Mouse (Mus musculus) embryonic stem cell, embryonic (primary cell): Measurements from ENCODE around the gene Adamts17.

Experiments
- CTCF ChIA-PET, 4 experiments: fragments of 300-600 bp in 2 of 4; fragments of 350-600 bp in 2 of 4; sonication (Branson Sonifier 250); formaldehyde crosslinking; loops; one replicate each; lab custom pipeline; 2022; ENCODE audit warnings: inconsistent platforms in 2 of 4; lab: Charles Lee
- POLR2A ChIA-PET, 4 experiments: fragments of 300-600 bp in 2 of 4; fragments of 350-600 bp in 2 of 4; sonication (Branson Sonifier 250); formaldehyde crosslinking; loops; one replicate each; lab custom pipeline; 2022; ENCODE audit warnings: antibody characterized with exemption in 4 of 4, inconsistent platforms in 1 of 4; lab: Charles Lee

Adamts17 gene

GRCm38 (mm10) chr7:67036502-67037485, 197.3 kb downstream of the Adamts17 start:
- CTCF ChIA-PET, result no interaction called here
- POLR2A ChIA-PET, result no interaction called here

- ChIA-PET POLR2A (no interaction called here), CTCF (no interaction called here)
Measured at GRCm38 (mm10) chr7:67037726-67038520, 198.4 kb downstream of the Adamts17 start.

- ChIA-PET POLR2A (no interaction called here), CTCF (no interaction called here)
Measured at GRCm38 (mm10) chr7:67039143-67039542, 199.6 kb downstream of the Adamts17 start.

GRCm38 (mm10) chr7:67039861-67040260, 200.3 kb downstream of the Adamts17 start:
- CTCF ChIA-PET, result no interaction called here
- POLR2A ChIA-PET, result no interaction called here

GRCm38 (mm10) chr7:67041685-67042084, 202.2 kb downstream of the Adamts17 start:
- CTCF ChIA-PET, result no interaction called here
- POLR2A ChIA-PET, result no interaction called here

- ChIA-PET POLR2A (interaction anchor here in 1 of 4 experiments (0.6 kb wide), 1 partner anchor 741 kb away, joined by 4 read pairs; no protein-coding TSS in a partner anchor), CTCF (no interaction called here)
Measured at GRCm38 (mm10) chr7:67044121-67044817, 204.7 kb downstream of the Adamts17 start.

- CTCF ChIA-PET, result no interaction called here
- POLR2A ChIA-PET, result interaction anchor here in 1 of 4 experiments (0.6 kb wide), 2 partner anchors 742 to 1451 kb away, joined by 4 to 5 read pairs; no protein-coding TSS in a partner anchor
Measured at GRCm38 (mm10) chr7:67045202-67045601, 205.7 kb downstream of the Adamts17 start.

GRCm38 (mm10) chr7:67049206-67049605, 209.7 kb downstream of the Adamts17 start:
- ChIA-PET POLR2A (no interaction called here), CTCF (no interaction called here)

GRCm38 (mm10) chr7:67050424-67050823, 210.9 kb downstream of the Adamts17 start:
- CTCF ChIA-PET, result no interaction called here
- POLR2A ChIA-PET, result no interaction called here

- ChIA-PET CTCF (interaction anchor here in 2 of 4 experiments (0.6 to 0.8 kb wide), 2 partner anchors 10 to 11 kb away, joined by 3 read pairs; no protein-coding TSS in a partner anchor), POLR2A (no interaction called here)
Measured at GRCm38 (mm10) chr7:67051089-67051718, 211.7 kb downstream of the Adamts17 start.

- POLR2A ChIA-PET, result no interaction called here
- CTCF ChIA-PET, result no interaction called here
Measured at GRCm38 (mm10) chr7:67054876-67055275, 215.3 kb downstream of the Adamts17 start.

GRCm38 (mm10) chr7:67055510-67055909, 216.0 kb downstream of the Adamts17 start:
- ChIA-PET CTCF (no interaction called here), POLR2A (interaction anchor here in 1 of 4 experiments (0.6 kb wide), 2 partner anchors 72 to 329 kb away, joined by 3 read pairs; no protein-coding TSS in a partner anchor)

GRCm38 (mm10) chr7:67061756-67062155, 222.2 kb downstream of the Adamts17 start:
- ChIA-PET CTCF (interaction anchor here (0.6 to 1.8 kb wide), 12 partner anchors 11 to 263 kb away, joined by 3 to 8 read pairs (median 4); no protein-coding TSS in a partner anchor), POLR2A (interaction anchor here in 1 of 4 experiments (0.5 kb wide), 1 partner anchor 38 kb away, joined by 3 read pairs; no protein-coding TSS in a partner anchor)

GRCm38 (mm10) chr7:67062571-67062970, 223.0 kb downstream of the Adamts17 start:
- POLR2A ChIA-PET, result no interaction called here
- CTCF ChIA-PET, result interaction anchor here in 2 of 4 experiments (0.7 to 1.8 kb wide), 3 partner anchors 137 to 487 kb away, joined by 3 to 8 read pairs (median 5); no protein-coding TSS in a partner anchor

GRCm38 (mm10) chr7:67064627-67065305, 225.2 kb downstream of the Adamts17 start:
- ChIA-PET POLR2A (no interaction called here), CTCF (no interaction called here)

- POLR2A ChIA-PET, result interaction anchor here in 1 of 4 experiments (0.6 kb wide), 1 partner anchor 43 kb away, joined by 3 read pairs; no protein-coding TSS in a partner anchor
- CTCF ChIA-PET, result no interaction called here
Measured at GRCm38 (mm10) chr7:67065631-67066030, 226.1 kb downstream of the Adamts17 start.

- CTCF ChIA-PET, result interaction anchor here in 2 of 4 experiments (0.5 to 1.2 kb wide), 3 partner anchors 10 to 1187 kb away, joined by 3 to 4 read pairs (median 3); no protein-coding TSS in a partner anchor
- POLR2A ChIA-PET, result no interaction called here
Measured at GRCm38 (mm10) chr7:67072015-67072685, 232.6 kb downstream of the Adamts17 start.
